Mouse (Mus musculus): ENCODE measurements around the gene Ubap2.

The Ubap2 gene

GRCm38 (mm10) chr4:41274980-41275850, at the start of gene Ubap2:
Gene Ubap2, minus strand, starts transcription at chr4:41275144.
- DNase-seq (ENCODE audit: low spot score in 2 of 2), result peak; percentile 99

DNA sequence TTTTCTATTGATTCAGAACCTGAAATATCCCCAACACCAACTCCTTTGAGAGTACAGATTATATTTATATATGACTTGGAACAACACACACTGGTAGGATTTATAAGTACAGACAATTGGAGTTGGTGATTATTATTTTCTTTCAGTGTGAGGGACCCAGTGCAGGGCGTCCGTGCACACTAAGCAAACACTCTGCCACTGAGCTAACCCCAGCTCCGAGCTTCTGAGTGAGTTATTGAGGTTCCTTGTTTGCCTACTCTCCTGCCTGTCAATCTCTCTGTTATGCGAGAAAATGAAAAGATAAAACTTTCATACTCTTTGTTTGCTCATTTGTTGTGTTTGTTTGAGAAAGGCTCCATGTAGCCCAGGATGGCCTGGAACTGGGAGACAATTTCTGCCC, 46.0 kb upstream of the Ubap2 start:
- no peak for DNase-seq (ENCODE audit: low spot score in 2 of 2)

DNA sequence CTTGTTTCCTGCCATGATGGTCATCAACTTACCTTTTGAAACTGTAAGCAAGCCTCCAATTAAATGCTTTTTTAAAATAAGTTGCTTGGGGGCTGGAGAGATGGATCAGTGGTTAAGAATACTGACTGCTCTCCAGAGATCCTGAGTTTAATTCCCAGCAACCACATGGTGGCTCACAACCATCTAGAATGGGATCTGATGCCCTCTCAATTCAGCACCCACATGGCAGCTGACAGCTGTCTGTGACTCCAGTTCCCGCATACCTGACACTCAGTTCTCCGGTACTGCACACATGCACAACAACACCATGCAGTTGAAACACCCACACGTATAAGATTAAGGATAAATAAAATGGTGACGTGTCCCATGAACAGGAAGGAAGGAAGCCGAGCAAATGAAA, 43.3 kb upstream of the Ubap2 start:
- no peak for DNase-seq (ENCODE audit: low spot score in 2 of 2)

DNA sequence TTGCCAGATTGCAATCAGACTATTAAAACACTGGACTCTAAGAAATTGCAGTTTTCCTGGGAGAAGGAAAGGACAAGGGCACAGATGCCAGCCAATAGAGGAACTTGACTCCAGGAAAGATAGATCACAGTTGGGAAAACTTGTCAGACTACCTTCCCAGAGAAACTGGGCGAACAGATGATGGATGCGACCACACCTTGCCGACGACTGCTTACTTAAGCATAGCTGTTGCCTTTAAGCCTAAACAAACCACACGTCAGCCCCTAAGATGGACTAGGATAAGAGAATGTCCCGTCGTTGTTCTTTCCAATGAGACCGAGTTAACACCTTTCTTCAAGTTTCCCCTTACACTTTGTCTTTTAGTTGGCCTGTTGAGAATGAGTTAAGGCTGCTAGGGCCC, 40.2 kb upstream of the Ubap2 start:
- no peak for DNase-seq (ENCODE audit: low spot score in 2 of 2)

- DNase-seq (ENCODE audit: low spot score in 2 of 2), result peak; percentile 95 to 96
These were observed 39.5 kb upstream of the Ubap2 start, which contains the start of gene Dcaf12 for GRCm38 (mm10) chr4:41314141-41315129. Gene Dcaf12, minus strand, starts transcription at chr4:41314889.

DNA sequence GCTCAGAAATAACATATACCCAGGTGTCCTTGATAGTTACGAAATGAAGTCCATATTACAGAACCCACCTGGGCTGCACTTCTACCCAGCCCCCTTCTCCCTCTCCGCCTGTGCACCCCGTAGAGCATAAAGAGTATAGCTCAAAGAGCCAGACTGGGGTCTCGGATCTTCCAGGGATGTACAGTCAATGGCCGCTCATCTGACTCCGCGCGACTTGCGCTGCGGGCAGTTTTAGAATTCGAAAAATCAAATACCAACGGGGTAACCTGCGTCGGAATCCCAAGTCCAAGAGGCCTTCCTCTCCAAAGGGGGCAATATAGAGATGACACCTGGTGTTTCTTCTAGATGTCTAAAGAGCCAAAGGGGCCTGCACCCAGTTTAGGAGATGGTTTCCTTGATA, 38.8 kb upstream of the Ubap2 start:
- no peak for DNase-seq (ENCODE audit: low spot score in 2 of 2)

- no peak for DNase-seq (ENCODE audit: low spot score in 2 of 2)
These were observed 35.9 kb upstream of the Ubap2 start for GRCm38 (mm10) chr4:41310567-41311563.

DNA sequence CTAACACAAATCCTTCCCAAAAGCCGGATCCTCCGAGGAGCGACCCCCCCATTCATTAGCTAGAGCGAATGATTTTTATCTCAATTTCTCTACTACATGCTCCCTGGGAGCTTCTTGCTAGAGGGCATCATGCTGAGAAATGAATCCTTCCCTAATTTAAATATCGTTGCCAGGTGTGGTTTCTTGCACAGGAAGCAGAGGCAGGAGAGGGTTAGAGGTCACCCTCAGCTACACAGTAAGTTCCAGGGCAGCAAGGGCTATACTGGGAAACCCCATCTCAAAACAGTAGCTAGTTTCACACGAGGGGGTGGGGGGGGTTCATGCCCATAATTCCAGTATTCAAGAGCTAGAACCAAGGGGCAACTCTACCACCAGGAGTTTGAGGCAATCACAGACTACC, 32.5 kb upstream of the Ubap2 start:
- no peak for DNase-seq (ENCODE audit: low spot score in 2 of 2)

- DNase-seq (ENCODE audit: low spot score in 2 of 2), result peak in 1 of 2 experiments; percentile 41
These were observed 29.4 kb upstream of the Ubap2 start for GRCm38 (mm10) chr4:41304302-41304701.

GRCm38 (mm10) chr4:41303671-41304070, 28.7 kb upstream of the Ubap2 start:
- no peak for DNase-seq (ENCODE audit: low spot score in 2 of 2)

GRCm38 (mm10) chr4:41298976-41299375, 24.0 kb upstream of the Ubap2 start:
- no peak for DNase-seq (ENCODE audit: low spot score in 2 of 2)

DNA sequence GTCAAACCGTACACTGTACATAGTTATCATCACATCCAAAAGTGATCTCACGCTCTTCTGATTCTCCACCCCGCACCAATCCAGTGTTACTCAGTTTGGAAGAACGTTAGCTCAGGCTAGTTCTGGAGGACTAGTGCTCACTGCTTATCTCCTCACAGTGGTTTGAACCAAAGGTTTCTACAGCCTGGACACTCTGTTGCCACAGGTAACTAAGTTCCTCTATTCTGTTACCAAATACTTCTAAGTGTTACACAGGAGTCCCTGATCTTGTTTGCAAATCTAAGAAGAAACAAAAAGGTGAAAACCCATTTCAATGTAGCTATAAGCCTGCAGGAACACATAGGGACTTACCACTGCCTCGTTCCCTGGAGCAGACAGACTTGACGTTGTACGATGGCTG, 21.0 kb upstream of the Ubap2 start:
- DNase-seq (ENCODE audit: low spot score in 2 of 2), result no peak

DNA sequence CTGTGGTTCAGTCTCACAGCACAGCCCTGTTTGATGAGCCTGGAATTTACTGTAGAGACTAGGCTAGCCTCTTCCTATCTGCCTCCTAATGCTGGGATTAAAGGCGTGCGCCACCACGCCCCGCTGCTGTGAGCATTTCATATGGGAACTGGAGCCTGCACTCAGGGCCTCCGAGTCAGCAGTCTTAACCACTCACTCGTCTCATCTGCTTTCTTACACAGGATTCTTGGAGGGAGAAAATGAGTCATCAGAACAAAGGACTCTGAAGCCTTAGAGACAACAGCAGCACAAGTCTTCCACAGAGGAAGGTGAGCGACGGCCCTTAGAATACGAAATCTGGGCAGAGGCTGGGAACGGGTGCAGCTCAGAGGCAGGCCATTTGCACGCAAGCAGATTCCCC, 20.6 kb upstream of the Ubap2 start:
- DNase-seq (ENCODE audit: low spot score in 2 of 2), result no peak

GRCm38 (mm10) chr4:41293907-41294306, 19.0 kb upstream of the Ubap2 start:
- no peak for DNase-seq (ENCODE audit: low spot score in 2 of 2)

DNA sequence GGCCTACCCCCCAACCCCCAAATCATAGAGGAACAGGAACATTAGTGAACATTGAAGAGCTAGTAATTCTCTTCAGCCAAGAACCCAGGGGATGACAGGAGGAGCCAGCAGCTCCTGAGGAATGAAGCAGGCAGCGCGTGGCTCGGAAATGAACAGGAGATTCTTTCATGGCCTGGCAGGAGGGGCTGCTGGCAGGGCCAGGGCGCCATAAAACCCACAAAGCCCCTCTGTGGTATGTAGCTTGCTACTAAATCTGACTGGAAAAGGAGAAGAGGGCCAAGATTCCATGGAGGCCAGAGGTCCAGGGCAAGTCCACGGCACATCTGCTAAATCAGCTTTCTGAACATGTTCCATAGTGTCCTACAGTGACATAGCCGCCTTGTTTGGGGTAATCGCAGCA, 14.9 kb upstream of the Ubap2 start:
- no peak for DNase-seq (ENCODE audit: low spot score in 2 of 2)

DNA sequence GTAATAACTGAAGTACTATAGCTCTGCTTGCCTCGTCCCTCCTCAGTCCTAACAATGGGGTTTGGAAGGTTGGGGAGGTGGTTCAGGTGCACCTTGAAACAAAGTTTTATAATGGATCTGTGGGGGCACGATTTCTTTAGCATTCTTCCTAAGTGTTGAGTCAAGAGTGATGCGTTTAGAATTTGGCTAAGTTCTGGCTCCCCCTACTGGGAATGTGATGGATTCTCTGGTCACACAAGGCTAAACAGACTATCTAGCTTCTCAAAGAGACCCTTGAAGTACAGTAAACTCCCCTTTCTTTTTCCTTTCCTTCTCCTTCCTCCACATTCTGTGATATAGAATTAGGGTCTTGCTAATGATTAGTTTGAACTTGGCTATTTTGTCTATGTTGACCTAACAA, 11.5 kb upstream of the Ubap2 start:
- DNase-seq (ENCODE audit: low spot score in 2 of 2), result peak in 1 of 2 experiments; percentile 19

GRCm38 (mm10) chr4:41284087-41284486, 9.1 kb upstream of the Ubap2 start:
- no peak for DNase-seq (ENCODE audit: low spot score in 2 of 2)

- no peak for DNase-seq (ENCODE audit: low spot score in 2 of 2)
These were observed 983 bp upstream of the Ubap2 start for GRCm38 (mm10) chr4:41275927-41276326.

GRCm38 (mm10) chr4:41274377-41274979, 466 bp downstream of the Ubap2 start:
- peak in 1 of 2 experiments; percentile 7 for DNase-seq (ENCODE audit: low spot score in 2 of 2)

DNA sequence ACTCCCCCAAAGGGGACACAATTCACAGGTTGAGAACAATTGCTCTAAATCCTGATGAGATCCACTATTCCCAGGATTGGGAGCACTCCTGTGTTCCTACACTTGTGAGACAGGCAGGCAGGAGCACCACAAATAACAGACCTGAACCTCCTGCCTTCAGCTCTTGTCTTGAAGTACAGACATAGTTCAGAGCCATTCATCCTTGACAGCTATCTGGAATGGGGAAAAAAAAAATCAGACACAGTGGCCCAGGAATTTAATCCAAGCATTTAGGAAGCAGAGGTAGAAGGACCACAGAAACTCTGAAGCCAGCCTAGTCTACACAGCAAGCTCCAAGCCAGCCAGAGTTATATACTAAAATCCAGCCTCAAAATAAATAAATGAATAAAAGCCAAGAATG, 6.8 kb downstream of the Ubap2 start:
- no peak for DNase-seq (ENCODE audit: low spot score in 2 of 2)

DNA sequence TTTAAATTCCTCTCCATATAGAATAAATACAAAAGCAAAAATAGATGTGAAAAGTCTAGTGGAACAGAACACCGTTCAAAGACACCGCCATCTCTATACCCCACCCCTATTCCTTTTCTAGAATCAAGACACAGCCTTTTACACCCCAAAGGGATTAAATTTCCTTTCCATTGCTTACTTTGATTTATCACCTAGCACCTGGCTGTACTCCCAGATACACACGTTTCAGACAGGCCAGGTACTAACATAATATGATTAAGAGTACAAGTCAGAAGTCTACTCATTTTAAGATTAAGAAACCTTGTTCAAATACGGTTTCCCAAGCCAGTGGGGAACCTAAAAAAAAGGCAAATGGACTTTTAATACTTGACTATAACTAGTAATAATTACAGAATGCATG, 8.6 kb downstream of the Ubap2 start:
- DNase-seq (ENCODE audit: low spot score in 2 of 2), result no peak

Data from heart, adult 9 months (tissue).